Mouse (Mus musculus): ENCODE results near the gene Clspn. TPM values are rescaled to one million over a fixed set of nuclear protein-coding genes. Genes with fewer than 3 reads are reported as not detected.

The Clspn gene
- polyA plus RNA-seq, 1 experiment from 2014 or later = 3.7 TPM

GRCm38 (mm10) chr4:126616312-126616711 is 59.6 kb downstream of the Clspn start:
- no peak for DNase-seq (ENCODE audit: low spot score)
- H3K27ac ChIP-seq = no peak overlapping the region
- H3K9ac ChIP-seq = no peak overlapping the region
- H3K4me1 ChIP-seq (replicated peaks; ENCODE audit: control insufficient read depth, insufficient read depth, low read length) = peaks cover 12% of the 10 kb centered on the region; the same call in 1 of the 2 replicates
- H3K4me3 ChIP-seq (replicated peaks; ENCODE audit: low read length) = no peak overlapping the region
- H3K36me3 ChIP-seq (replicated peaks; ENCODE audit: control insufficient read depth, insufficient read depth) = no peaks in the 10 kb centered on the region
- ATAC-seq (ENCODE audit: low FRiP score) = no peak
- no peak overlapping the region for H3K4me2 ChIP-seq (replicated peaks)
- no peaks in the 10 kb centered on the region for H3K9me3 ChIP-seq (ENCODE audit: control insufficient read depth, low read length)
- peaks cover 23% of the 10 kb centered on the region for H3K27me3 ChIP-seq (ENCODE audit: control insufficient read depth, insufficient read depth, low read length)
- WGBS = 89% methylated on average over 4 of the region's 4 CpGs

DNA sequence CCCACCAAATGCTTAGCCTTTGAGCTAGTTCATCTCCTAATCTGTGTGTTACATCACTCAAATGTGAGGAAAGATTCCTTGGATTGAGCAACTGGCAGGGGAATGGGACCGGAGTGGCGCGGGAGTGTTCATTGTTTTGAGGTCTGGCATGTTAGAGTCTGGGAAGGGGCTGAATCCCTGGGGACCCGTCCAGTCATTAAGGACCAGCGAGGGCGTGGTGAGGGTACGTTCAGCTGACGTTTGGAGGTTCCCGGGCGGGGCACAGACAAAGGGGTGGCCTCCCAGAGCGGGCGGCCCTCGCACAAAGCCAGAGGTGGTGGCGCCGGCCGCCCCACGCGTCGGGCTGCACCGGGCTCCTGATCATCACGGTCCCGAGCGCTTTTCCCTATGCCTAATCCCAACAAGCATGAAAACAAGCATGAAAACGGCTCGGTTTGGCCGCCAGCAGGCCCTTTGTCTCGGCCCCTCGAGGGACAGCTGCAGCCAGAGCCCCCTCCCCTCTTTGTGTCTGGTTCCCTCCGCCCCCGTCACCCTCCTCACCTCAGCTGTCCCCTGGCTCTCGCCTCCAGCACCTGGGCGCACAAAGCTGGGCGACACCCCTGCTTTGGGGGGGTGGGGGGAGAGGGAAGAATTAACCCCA is 63.1 kb downstream of the Clspn start:
- no peaks in the 10 kb centered on the region for H3K36me3 ChIP-seq (replicated peaks; ENCODE audit: control insufficient read depth, insufficient read depth)
- H3K4me3 ChIP-seq (replicated peaks; ENCODE audit: low read length) = peak overlapping the region; percentile 28
- no peaks in the 10 kb centered on the region for H3K9me3 ChIP-seq (ENCODE audit: control insufficient read depth, low read length)
- peak overlapping the region; percentile 52; the same call in 1 of the 2 replicates for H3K27ac ChIP-seq
- peak overlapping the region; percentile 59 for H3K9ac ChIP-seq
- H3K4me2 ChIP-seq (replicated peaks) = peak overlapping the region; percentile 48
- DNase-seq (ENCODE audit: low spot score) (no peak), ATAC-seq (ENCODE audit: low FRiP score) (peak; percentile 64)
- peaks cover 8% of the 10 kb centered on the region; the same call in 1 of the 2 replicates for H3K4me1 ChIP-seq (replicated peaks; ENCODE audit: control insufficient read depth, insufficient read depth, low read length)
- WGBS = 0% methylated on average over 33 of the region's 33 CpGs
- H3K27me3 ChIP-seq (ENCODE audit: control insufficient read depth, insufficient read depth, low read length) = peaks cover 28% of the 10 kb centered on the region

DNA sequence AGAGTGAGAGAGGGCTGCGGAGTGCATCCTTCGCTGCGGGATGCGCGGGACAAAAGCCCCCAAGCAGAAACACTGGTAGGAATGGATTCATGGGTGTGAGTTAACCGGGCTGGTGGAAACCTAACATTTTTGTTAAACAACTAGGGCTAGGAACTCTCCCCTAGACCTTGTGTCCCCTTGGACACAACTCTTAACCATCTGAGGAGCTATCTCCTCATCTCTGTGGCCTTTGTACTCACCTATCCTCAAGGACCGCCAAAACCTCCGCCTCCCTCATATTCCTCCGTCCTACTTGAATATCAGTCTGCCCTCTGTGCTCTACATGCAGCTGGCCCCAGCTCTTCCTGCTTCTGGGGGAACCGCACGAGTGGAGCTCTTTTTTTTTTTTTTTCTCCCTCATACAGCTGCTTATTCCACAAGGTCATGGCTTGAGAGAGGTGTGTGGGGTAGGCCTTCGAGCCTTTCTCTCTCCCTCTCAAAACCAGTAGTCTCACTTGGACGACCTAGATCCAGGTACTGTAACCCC is 63.7 kb downstream of the Clspn start:
- peaks cover 8% of the 10 kb centered on the region; the same call in 1 of the 2 replicates for H3K4me1 ChIP-seq (replicated peaks; ENCODE audit: control insufficient read depth, insufficient read depth, low read length)
- H3K4me2 ChIP-seq (replicated peaks) = peak overlapping the region; percentile 48
- DNase-seq (ENCODE audit: low spot score) = no peak
- no peak for ATAC-seq (ENCODE audit: low FRiP score)
- peak overlapping the region; percentile 52; the same call in 1 of the 2 replicates for H3K27ac ChIP-seq
- peak overlapping the region; percentile 28 for H3K4me3 ChIP-seq (replicated peaks; ENCODE audit: low read length)
- WGBS = 21% methylated on average over 13 of the region's 13 CpGs
- peak overlapping the region; percentile 59; the same call in 1 of the 2 replicates for H3K9ac ChIP-seq
- no peaks in the 10 kb centered on the region for H3K36me3 ChIP-seq (replicated peaks; ENCODE audit: control insufficient read depth, insufficient read depth)
- no peaks in the 10 kb centered on the region for H3K9me3 ChIP-seq (ENCODE audit: control insufficient read depth, low read length)
- peaks cover 23% of the 10 kb centered on the region for H3K27me3 ChIP-seq (ENCODE audit: control insufficient read depth, insufficient read depth, low read length)

- H3K4me2 ChIP-seq (replicated peaks) = peak overlapping the region; percentile 37
- H3K9me3 ChIP-seq (ENCODE audit: control insufficient read depth, low read length) = no peaks in the 10 kb centered on the region
- no peak overlapping the region for H3K4me3 ChIP-seq (replicated peaks; ENCODE audit: low read length)
- DNase-seq (ENCODE audit: low spot score) (no peak), ATAC-seq (ENCODE audit: low FRiP score) (no peak)
- H3K27me3 ChIP-seq (ENCODE audit: control insufficient read depth, insufficient read depth, low read length) = 0 out of 2 replicates have a peak, but pooled peaks cover 2% of the 10 kb centered on the region
- no peaks in the 10 kb centered on the region for H3K36me3 ChIP-seq (replicated peaks; ENCODE audit: control insufficient read depth, insufficient read depth)
- no peak overlapping the region for H3K27ac ChIP-seq
- H3K9ac ChIP-seq = no peak overlapping the region
- peaks cover 7% of the 10 kb centered on the region for H3K4me1 ChIP-seq (replicated peaks; ENCODE audit: control insufficient read depth, insufficient read depth, low read length)
- 2% methylated on average over 23 of the region's 23 CpGs for WGBS
Measured at GRCm38 (mm10) chr4:126627021-126627681, 70.4 kb downstream of the Clspn start.

- DNase-seq (ENCODE audit: low spot score) (no peak), ATAC-seq (ENCODE audit: low FRiP score) (no peak)
- WGBS = 49% methylated on average over 2 of the region's 2 CpGs
- Histone ChIP-seq H3K27ac (no peak overlapping the region), H3K27me3 (ENCODE audit: control insufficient read depth, insufficient read depth, low read length) (no peaks in the 10 kb centered on the region), H3K4me1 (replicated peaks; ENCODE audit: control insufficient read depth, insufficient read depth, low read length) (peaks cover 5% of the 10 kb centered on the region), H3K4me3 (replicated peaks; ENCODE audit: low read length) (no peak overlapping the region), H3K4me2 (replicated peaks) (no peak overlapping the region), H3K9me3 (ENCODE audit: control insufficient read depth, low read length) (no peaks in the 10 kb centered on the region), H3K36me3 (replicated peaks; ENCODE audit: control insufficient read depth, insufficient read depth) (no peaks in the 10 kb centered on the region), H3K9ac (no peak overlapping the region)
Measured at GRCm38 (mm10) chr4:126631922-126632321, 75.2 kb downstream of the Clspn start.

- H3K27me3 ChIP-seq (ENCODE audit: control insufficient read depth, insufficient read depth, low read length) = no peaks in the 10 kb centered on the region
- no peaks in the 10 kb centered on the region; the same call in 1 of the 2 replicates for H3K4me1 ChIP-seq (replicated peaks; ENCODE audit: control insufficient read depth, insufficient read depth, low read length)
- DNase-seq (ENCODE audit: low spot score) = no peak
- H3K4me2 ChIP-seq (replicated peaks) = no peak overlapping the region
- H3K36me3 ChIP-seq (replicated peaks; ENCODE audit: control insufficient read depth, insufficient read depth) = no peaks in the 10 kb centered on the region
- H3K9ac ChIP-seq = no peak overlapping the region
- no peak for ATAC-seq (ENCODE audit: low FRiP score)
- no peaks in the 10 kb centered on the region for H3K9me3 ChIP-seq (ENCODE audit: control insufficient read depth, low read length)
- 66% methylated on average over 3 of the region's 3 CpGs for WGBS
- H3K27ac ChIP-seq = no peak overlapping the region
- H3K4me3 ChIP-seq (replicated peaks; ENCODE audit: low read length) = no peak overlapping the region
Measured at GRCm38 (mm10) chr4:126632668-126633067, 75.9 kb downstream of the Clspn start.

- WGBS = 20% methylated on average over 11 of the region's 11 CpGs
- ATAC-seq (ENCODE audit: low FRiP score) = no peak
- no peak overlapping the region for H3K4me3 ChIP-seq (replicated peaks; ENCODE audit: low read length)
Measured at GRCm38 (mm10) chr4:126636330-126636729, 79.6 kb downstream of the Clspn start.

DNA sequence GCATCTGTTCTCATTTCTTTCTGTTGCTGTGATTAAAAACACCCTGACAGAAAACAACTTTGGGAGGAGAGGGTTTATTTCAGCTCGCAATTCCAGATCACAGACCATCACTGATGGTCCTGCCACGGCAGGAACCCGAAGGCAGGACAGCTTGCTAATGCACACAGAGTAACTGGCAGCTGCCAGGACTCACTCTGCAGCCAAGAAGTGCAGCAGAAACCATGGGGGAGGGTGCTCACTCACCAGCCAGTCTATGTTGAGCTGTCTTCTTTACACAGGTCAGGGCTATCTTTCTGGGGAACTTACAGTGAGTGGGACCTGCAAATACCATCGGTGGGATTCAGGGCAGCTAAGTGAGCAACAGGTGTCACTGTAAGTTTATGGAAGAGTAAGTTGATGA is 80.7 kb downstream of the Clspn start:
- H3K4me2 ChIP-seq (replicated peaks) = no peak overlapping the region
- H3K27ac ChIP-seq = no peak overlapping the region
- no peak overlapping the region for H3K9ac ChIP-seq
- H3K36me3 ChIP-seq (replicated peaks; ENCODE audit: control insufficient read depth, insufficient read depth) = no peaks in the 10 kb centered on the region
- H3K4me3 ChIP-seq (replicated peaks; ENCODE audit: low read length) = no peak overlapping the region
- H3K4me1 ChIP-seq (replicated peaks; ENCODE audit: control insufficient read depth, insufficient read depth, low read length) = no peaks in the 10 kb centered on the region; the same call in 1 of the 2 replicates
- no peak for ATAC-seq (ENCODE audit: low FRiP score)
- H3K9me3 ChIP-seq (ENCODE audit: control insufficient read depth, low read length) = no peaks in the 10 kb centered on the region
- no peak for DNase-seq (ENCODE audit: low spot score)
- H3K27me3 ChIP-seq (ENCODE audit: control insufficient read depth, insufficient read depth, low read length) = no peaks in the 10 kb centered on the region
- 75% methylated on average over 4 of the region's 4 CpGs for WGBS

More at GRCm38 (mm10) chr4:126636330-126636729, 79.6 kb downstream of the Clspn start:
- Histone ChIP-seq H3K27ac (peak overlapping the region; percentile 38), H3K36me3 (replicated peaks; ENCODE audit: control insufficient read depth, insufficient read depth) (no peaks in the 10 kb centered on the region), H3K9ac (peak overlapping the region; percentile 21; the same call in 1 of the 2 replicates), H3K27me3 (ENCODE audit: control insufficient read depth, insufficient read depth, low read length) (no peaks in the 10 kb centered on the region), H3K4me2 (replicated peaks) (peak overlapping the region; percentile 36), H3K9me3 (ENCODE audit: control insufficient read depth, low read length) (no peaks in the 10 kb centered on the region), H3K4me1 (replicated peaks; ENCODE audit: control insufficient read depth, insufficient read depth, low read length) (no peaks in the 10 kb centered on the region; the same call in 1 of the 2 replicates)
- no peak for DNase-seq (ENCODE audit: low spot score)

- DNase-seq (ENCODE audit: low spot score) (no peak), ATAC-seq (ENCODE audit: low FRiP score) (no peak)
- Histone ChIP-seq H3K36me3 (replicated peaks; ENCODE audit: control insufficient read depth, insufficient read depth) (no peaks in the 10 kb centered on the region), H3K4me3 (replicated peaks; ENCODE audit: low read length) (no peak overlapping the region), H3K4me2 (replicated peaks) (no peak overlapping the region), H3K27ac (no peak overlapping the region), H3K27me3 (ENCODE audit: control insufficient read depth, insufficient read depth, low read length) (no peaks in the 10 kb centered on the region), H3K4me1 (replicated peaks; ENCODE audit: control insufficient read depth, insufficient read depth, low read length) (no peaks in the 10 kb centered on the region; the same call in 1 of the 2 replicates), H3K9ac (no peak overlapping the region), H3K9me3 (ENCODE audit: control insufficient read depth, low read length) (no peaks in the 10 kb centered on the region)
- WGBS = 44% methylated on average over 7 of the region's 7 CpGs
Measured at GRCm38 (mm10) chr4:126639339-126639738, 82.6 kb downstream of the Clspn start.

Measured in hindbrain, embryonic 14.5 days (tissue).